Mouse (Mus musculus) kidney, adult 2 months (tissue): Measurements from ENCODE around the gene Susd3.

Experiments
- CTCF ChIP-seq: fragments of 200-500 bp; conservative IDR thresholded peaks from 2 replicates; pipeline ENCODE4 v1.5.1; 2011; ENCODE audit warnings: low read depth, mild to moderate bottlenecking, control low read depth, low read length, moderate library complexity, mixed read lengths; ENCODE audit not compliant: insufficient read depth, insufficient read length
- POLR2A ChIP-seq: fragments of 200-500 bp; IDR thresholded peaks from one replicate; pipeline ENCODE4 v1.6.1; 2011; ENCODE audit warnings: low read depth, low read length, control low read depth

DNA sequence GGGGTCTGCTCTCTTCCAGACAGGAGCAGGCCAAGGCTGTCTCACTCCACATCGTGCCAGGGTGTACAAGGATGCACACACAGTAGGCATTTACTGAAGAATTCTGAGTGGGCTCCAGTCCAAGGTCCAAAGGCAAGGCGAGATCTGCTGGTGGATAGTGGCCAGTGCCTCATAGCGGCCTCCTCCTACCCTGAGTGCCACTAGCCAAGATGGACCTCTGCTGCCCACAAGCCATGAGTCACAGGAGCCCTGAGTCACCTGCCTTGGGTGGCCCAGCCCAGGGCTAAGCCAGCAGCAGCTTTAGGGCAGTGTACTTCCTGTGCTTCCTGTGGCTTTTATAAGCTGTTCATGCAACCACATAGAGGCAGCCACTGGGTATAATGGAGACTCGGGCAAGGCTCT, 35.0 kb downstream of the Susd3 start:
- TF ChIP-seq CTCF, result no peak
- no peak for TF ChIP-seq POLR2A
